Mouse (Mus musculus) lung, adult 2 months (tissue): ENCODE results near the gene Ncmap.

Experiments
- CTCF ChIP-seq: fragments of 200-500 bp; IDR thresholded peaks from 2 replicates; pipeline ENCODE4 v1.5.1; 2011; ENCODE audit warnings: mild to moderate bottlenecking, low read length, control low read depth; ENCODE audit not compliant: insufficient read depth
- POLR2A ChIP-seq: fragments of 200-500 bp; IDR thresholded peaks from 2 replicates; pipeline ENCODE4 v1.6.1; 2011; ENCODE audit warnings: low read depth, mild to moderate bottlenecking, control low read depth, low read length, borderline replicate concordance; ENCODE audit errors: extremely low read depth

GRCm38 (mm10) chr4:135373299-135373698 is 24.7 kb downstream of the Ncmap start:
- TF ChIP-seq CTCF (peak; percentile 22; the same call in 1 of the 2 replicates), POLR2A (no peak)
